Mouse (Mus musculus) layer of hippocampus, adult 18-20 months (tissue): ENCODE results near the gene Nipsnap3a. TPM values are rescaled to one million over a fixed set of nuclear protein-coding genes. Genes with fewer than 3 reads are reported as not detected.

Source experiments
- DNase-seq, 2 experiments: peaks; one replicate each; pipeline ENCODE4 v3.0.0; 2022; ENCODE audit warnings: low spot score in 2 of 2
- long read RNA-seq: library from polyadenylated mRNA; stranded (forward); transcript quantifications from one replicate; pipeline ENCODE4 v2.0.0, GENCODE M21; 2021
- total RNA-seq, 2 experiments: library from RNA; stranded (reverse); gene quantifications; 2 replicates each; pipeline ENCODE4 v1.2.3; 2021

Gene Nipsnap3a
- not detected for total RNA-seq
- long read RNA-seq: 0 reads

GRCm38 (mm10) chr4:52989248-52989647 is at the start of gene Nipsnap3a:
TSS of gene Nipsnap3a (plus strand) at chr4:52989272.
- DNase-seq: no peak

- DNase-seq: no peak
Measured at GRCm38 (mm10) chr4:52946665-52947064, 42.4 kb upstream of the Nipsnap3a start.

DNA sequence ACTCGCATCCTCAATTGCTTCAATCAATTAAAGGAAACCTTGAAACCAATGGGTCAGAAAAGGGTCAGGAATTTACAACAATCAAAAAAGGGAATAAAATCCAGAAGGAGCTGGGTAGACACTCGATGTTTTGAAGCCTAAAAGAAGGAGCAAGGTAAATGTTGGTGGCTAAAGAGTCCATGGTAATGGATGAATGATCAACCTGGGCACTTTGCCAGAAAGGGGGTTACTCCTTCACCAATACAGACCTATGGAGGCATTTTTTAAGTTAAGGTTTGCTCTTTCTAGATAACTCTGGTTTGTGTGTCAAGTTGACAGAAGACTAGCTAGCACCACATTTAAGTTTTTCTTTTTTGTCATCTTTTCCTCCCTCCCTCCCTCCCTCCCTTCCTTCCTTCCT is 40.1 kb upstream of the Nipsnap3a start:
- no peak for DNase-seq

DNA sequence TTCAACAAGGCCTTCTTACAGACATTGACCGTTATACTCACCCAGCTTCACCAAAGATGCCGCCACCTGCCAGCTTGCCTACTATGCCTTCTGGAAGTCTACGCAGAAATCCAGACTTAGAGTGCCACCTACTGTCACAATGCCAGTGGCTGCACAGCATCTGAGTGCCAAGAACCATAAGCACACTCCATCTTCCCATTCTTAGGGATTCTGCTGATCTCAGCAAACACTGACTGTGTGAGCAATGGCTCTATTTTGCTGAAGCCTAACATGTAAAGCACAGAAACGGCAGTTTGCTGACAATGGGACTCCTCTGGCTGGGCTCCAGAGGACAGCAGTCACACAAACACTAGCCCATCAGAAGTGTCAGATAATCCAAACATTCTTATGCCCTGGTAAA is 30.4 kb upstream of the Nipsnap3a start:
- DNase-seq: peak; percentile 57 to 78

DNA sequence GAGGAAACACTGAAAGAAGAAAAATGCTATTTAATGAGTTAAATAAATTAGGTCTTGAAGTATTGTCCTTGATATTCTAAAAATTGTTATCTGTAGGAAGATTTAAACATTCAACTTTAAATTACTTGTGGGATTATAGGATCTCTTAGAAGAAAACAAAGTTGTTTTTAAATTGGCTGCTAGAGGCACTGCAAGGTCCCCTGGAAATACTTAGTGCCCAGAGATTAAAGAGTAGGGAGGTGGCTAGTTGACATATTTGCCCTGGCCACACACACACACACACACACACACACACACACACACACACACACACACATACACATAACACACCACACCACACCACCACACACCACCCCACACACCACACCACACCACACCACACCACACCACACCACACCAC is 24.8 kb upstream of the Nipsnap3a start, which contains the start of gene Olfr270:
TSS of gene Olfr270 (plus strand) at position 301 of the 400 bp plus-strand sequence.
- DNase-seq: no peak

DNA sequence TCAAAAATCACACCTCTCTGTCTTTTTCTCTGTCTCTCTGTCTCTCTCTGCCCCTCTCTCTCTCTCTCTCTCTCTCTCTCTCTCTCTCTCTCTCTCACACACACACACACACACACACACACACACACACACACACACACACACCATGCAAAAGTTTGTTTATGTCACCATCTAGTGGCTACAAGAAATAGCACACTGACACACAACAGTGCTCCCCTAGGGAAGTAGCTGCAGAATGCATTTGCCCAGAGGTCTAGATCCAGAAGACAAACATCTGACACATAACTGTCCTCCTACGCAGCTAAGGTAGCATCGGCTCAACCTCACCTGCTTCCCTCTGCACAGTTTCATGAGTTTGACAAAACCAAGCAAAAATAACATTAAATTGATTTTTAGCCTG is 3.9 kb upstream of the Nipsnap3a start:
- DNase-seq: peak in 1 of 2 experiments; percentile 32

DNA sequence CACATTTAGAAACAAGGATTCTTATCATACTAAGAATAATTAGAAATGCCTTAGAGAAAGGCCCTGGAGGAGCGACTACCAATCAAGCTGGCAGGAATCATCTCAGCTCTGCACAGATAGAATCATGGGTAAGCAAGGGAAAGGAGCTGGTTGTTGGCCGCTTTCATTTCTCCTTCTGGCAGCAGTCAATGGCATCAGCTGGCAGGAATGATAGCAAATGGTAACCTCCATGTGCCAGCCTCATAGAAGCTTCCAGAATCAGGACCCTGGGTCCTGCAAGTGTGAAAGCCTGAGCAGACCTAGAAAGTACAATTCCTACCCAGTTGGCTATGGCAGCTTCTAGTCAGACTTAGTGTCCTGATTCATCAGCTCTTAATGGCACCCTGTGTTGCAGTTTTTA is 2.8 kb upstream of the Nipsnap3a start:
- no peak for DNase-seq

DNA sequence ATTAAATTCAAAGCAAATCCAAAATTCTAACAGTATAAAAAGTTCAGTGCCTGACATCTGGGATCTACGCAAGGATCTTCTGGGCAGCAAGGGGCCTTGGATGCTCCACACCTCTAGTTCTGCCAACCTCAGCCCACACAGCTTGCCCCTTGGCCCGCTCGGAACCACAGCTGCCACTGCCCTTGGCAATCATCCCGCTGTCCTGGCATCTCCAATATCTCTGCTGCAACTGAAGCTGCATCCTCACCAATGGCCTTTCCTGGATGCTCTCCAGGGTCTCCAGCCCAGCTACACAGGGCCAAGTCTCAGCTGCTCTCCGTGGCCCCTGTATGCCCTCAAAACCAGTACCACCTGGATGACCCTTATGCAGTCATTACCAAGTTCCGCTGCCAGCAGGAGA is 10.4 kb downstream of the Nipsnap3a start:
- DNase-seq: no peak

- no peak for DNase-seq
Measured at GRCm38 (mm10) chr4:53000154-53000553, 11.1 kb downstream of the Nipsnap3a start.

- no peak for DNase-seq
Measured at GRCm38 (mm10) chr4:53009183-53009582, 20.1 kb downstream of the Nipsnap3a start.

- no peak for DNase-seq
Measured at GRCm38 (mm10) chr4:53009871-53010270, 20.8 kb downstream of the Nipsnap3a start.

DNA sequence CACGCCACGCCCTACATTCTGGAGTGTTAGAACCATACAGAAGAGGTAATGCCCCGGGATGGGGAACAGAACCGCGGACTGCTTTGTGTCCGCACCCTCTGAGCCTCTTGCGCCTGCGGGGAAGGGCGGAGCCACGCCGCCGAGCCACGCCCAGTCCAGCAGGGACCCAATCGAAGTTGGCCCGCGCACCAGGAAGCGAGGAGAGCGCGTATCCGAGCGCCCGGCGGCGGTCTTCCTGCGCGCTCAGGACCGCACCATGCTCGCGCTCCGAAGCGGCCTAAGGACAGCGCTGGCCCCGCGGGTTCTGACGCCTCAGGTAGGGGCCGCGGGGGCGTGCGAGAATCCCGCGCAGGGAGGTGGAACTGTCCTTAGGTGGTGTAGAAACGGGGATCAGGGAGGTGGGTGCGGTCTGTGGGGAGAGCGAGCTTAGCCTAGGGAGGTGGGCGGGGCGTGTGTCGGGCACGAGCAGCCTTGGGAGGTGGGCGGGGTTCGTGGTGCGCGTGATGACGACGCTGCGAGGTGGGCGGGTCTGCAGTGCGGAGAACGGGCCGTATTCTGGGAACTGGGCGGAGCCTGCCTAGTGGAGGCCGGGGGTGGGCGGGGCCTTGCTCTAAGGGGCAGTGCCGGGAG is 22.8 kb downstream of the Nipsnap3a start, which contains the start of gene Nipsnap3b:
TSS of gene Nipsnap3b (plus strand) at position 149 of the 630 bp plus-strand sequence.
- peak; percentile 91 to 96 for DNase-seq

GRCm38 (mm10) chr4:53014421-53014820 is 25.3 kb downstream of the Nipsnap3a start:
- no peak for DNase-seq

GRCm38 (mm10) chr4:53015024-53015423 is 26.0 kb downstream of the Nipsnap3a start:
- DNase-seq: no peak

GRCm38 (mm10) chr4:53018392-53018791 is 29.3 kb downstream of the Nipsnap3a start:
- no peak for DNase-seq

- no peak for DNase-seq
Measured at GRCm38 (mm10) chr4:53023189-53023925, 34.3 kb downstream of the Nipsnap3a start.

DNA sequence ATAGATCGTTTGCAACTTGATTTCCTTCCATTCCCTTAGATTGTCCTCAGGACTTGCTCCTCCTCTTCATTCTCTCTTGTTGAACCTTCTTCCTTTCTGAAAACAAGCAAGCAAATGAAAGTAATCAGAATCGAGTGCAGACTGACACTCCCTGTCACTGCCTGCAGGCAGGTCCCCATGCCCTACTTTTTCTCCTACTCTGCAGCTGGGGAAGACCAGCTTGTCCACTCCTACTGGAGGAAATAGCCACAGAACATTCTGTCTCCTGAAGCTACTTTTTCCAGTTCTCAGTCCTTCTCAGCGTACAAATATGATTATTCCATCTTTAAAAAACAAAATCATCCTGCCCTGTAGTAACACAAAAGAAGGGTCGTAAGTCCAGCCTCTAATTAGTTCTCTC is 35.3 kb downstream of the Nipsnap3a start:
- DNase-seq: no peak

- DNase-seq: no peak
Measured at GRCm38 (mm10) chr4:53027811-53028210, 38.7 kb downstream of the Nipsnap3a start.

DNA sequence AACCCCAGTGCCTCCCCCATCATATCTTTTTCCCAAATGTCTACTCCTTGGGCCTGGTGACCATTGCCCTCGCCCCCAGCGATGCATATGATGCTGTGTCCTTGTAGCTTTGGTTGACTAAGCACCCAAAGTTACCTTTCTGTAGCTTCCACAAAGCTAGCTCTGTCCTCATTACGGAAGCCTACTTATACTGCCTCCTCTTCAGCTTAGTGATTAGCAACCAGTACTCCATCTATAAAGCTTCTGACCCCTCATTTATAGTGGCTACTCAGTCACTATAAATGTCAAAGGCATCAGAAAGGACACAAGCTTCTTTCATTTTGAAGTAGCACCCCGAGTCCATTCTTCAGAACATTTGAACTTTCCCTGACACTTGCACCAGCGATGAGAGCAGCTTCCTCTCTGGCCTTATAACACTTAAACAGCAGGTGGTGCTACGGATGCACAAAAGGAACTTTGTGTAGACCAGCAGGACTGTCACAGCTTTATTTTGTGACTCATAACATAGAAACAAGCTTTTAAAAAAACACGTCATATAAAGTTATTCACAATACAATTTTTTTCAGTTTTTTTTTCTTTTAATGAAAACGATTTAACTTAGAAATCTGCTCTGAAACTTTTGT is 41.4 kb downstream of the Nipsnap3a start:
- peak in 1 of 2 experiments; percentile 52 for DNase-seq

DNA sequence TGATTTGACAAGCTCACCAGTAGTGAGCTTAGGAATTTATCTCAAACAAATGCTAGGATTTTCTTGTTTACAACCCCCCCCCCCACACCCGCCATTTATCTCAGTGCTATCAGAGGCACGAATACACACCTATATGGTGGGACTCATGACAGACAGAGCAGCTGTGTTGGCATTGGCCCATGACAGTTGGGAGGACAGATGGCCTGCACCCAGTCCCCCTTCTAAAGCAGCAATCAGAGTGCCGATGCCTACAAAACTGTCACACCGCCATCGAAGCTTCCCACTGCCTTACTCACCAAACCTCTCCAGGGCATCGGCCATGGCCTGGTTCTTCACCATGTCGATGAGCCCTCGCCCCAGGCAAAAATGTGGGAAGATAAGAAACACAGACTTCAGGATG is 54.7 kb downstream of the Nipsnap3a start:
- peak in 1 of 2 experiments; percentile 64 for DNase-seq

GRCm38 (mm10) chr4:53045807-53046206 is 56.7 kb downstream of the Nipsnap3a start:
- no peak for DNase-seq
